Mouse (Mus musculus) kidney, adult 2 months (tissue): ENCODE data around the gene Rnf145.

Source experiments
- CTCF ChIP-seq: fragments of 200-500 bp; conservative IDR thresholded peaks from 2 replicates; pipeline ENCODE4 v1.5.1; 2011; ENCODE audit warnings: low read depth, mild to moderate bottlenecking, control low read depth, low read length, moderate library complexity, mixed read lengths; ENCODE audit not compliant: insufficient read depth, insufficient read length
- POLR2A ChIP-seq: fragments of 200-500 bp; IDR thresholded peaks from one replicate; pipeline ENCODE4 v1.6.1; 2011; ENCODE audit warnings: low read depth, low read length, control low read depth

GRCm38 (mm10) chr11:44573396-44573795 lies 54.6 kb downstream of the Rnf145 start:
- TF ChIP-seq CTCF (no peak), POLR2A (no peak)
